Mouse (Mus musculus): Measurements from ENCODE around the gene Ankdd1b. TPM values are rescaled to one million over a fixed set of nuclear protein-coding genes. Genes with fewer than 3 reads are reported as not detected.

Ankdd1b gene
- polyA plus RNA-seq, 1 experiment from 2014 or later: not detected

DNA sequence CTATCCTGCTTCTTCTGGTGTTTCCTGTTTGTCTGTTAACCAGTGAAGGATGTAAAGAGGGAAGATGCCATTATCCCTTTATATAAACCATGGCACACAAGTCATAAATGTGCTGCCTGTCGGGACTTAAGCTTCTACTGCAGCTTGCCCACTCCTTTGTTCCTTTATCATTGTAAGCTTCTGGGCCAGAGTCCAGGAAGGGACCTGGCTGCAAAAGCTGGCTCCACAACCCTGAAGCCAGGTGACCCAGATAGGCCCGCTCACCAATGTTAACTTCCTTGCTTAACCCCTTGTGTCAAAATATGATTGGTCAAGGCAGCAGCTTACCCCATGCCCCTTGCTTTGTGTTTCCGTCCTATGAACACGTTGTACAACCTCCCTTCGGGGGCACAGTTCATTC lies 42.5 kb downstream of the Ankdd1b start:
- Histone ChIP-seq H3K9me3 (no peaks in the 10 kb centered on the region), H3K36me3 (no peaks in the 10 kb centered on the region), H3K27ac (no peak overlapping the region), H3K4me1 (0 out of 2 replicates have a peak, but pooled peaks cover 7% of the 10 kb centered on the region), H3K9ac (no peak overlapping the region), H3K4me3 (no peak overlapping the region), H3K4me2 (replicated peaks) (no peak overlapping the region), H3K27me3 (no peaks in the 10 kb centered on the region)
- WGBS: 77% methylated on average over 5 of the region's 5 CpGs
- no peak for ATAC-seq (ENCODE audit: low FRiP score, low read depth)

DNA sequence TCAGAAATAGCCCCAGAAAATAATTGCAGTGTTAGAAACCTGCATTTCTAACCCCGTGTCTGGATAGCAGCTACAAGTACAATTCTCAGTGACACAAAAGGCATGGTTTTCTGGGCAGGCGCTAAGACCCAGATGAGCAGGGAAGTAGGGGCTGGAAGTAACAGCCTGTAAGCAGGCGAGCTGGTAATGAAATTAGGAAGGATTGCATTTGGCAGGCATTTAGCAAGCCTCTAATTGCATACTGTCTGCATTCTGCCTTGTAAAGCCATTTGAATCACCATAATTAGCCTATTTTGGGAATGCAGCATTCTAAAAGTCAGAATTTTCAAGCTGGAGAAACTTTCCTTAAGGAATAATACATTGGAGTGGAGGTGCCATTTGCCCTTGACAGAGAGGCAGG lies 45.0 kb downstream of the Ankdd1b start:
- Histone ChIP-seq H3K9me3 (no peaks in the 10 kb centered on the region), H3K27ac (no peak overlapping the region), H3K9ac (no peak overlapping the region), H3K36me3 (no peaks in the 10 kb centered on the region), H3K4me2 (replicated peaks) (no peak overlapping the region), H3K4me1 (0 out of 2 replicates have a peak, but pooled peaks cover 3% of the 10 kb centered on the region), H3K27me3 (no peaks in the 10 kb centered on the region), H3K4me3 (no peak overlapping the region)
- no peak for ATAC-seq (ENCODE audit: low FRiP score, low read depth)
- WGBS: 39% methylated on average over 3 of the region's 3 CpGs

DNA sequence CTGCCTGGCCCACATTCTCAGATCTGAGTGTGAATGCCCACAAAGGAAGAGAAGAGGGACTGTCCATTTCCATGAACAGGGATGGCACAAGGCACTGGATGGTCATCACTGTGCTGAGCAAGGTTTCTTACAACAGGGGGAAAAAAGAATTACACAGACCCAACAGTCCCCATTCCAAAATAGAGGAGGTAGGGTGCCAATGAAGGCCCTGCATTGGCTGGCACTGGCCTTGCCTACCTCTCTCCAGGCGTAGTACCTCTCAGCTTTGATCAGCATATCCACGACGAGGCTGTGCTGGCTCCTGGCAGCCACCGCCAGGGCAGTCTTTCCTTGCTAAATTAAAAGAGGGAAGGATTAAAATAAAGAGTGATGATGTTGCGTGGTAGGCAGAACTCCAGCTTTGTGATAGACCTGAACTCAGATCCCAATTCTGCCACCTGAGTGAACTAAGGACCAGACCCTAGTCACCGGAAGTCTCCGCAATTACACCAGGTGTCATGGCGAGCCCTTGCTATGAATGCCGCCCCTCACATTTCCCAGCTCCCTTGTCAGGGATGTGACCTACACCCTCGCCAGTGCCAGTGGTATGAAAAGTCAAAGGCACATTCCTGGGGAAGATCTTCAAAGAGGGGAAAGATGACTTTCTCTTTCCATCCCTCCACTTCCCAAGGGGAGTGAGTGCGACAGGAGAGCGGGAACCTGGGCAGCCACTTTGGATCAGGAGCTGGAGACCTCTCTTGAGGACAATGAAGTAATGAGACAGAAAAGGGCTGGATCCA lies 46.3 kb downstream of the Ankdd1b start:
- Histone ChIP-seq H3K9me3 (no peaks in the 10 kb centered on the region), H3K4me2 (replicated peaks) (no peak overlapping the region), H3K27ac (no peak overlapping the region), H3K4me3 (no peak overlapping the region), H3K36me3 (no peaks in the 10 kb centered on the region), H3K4me1 (0 out of 2 replicates have a peak, but pooled peaks cover 3% of the 10 kb centered on the region), H3K27me3 (no peaks in the 10 kb centered on the region), H3K9ac (no peak overlapping the region)
- ATAC-seq (ENCODE audit: low FRiP score, low read depth): no peak
- 90% methylated on average over 12 of the region's 12 CpGs for WGBS

DNA sequence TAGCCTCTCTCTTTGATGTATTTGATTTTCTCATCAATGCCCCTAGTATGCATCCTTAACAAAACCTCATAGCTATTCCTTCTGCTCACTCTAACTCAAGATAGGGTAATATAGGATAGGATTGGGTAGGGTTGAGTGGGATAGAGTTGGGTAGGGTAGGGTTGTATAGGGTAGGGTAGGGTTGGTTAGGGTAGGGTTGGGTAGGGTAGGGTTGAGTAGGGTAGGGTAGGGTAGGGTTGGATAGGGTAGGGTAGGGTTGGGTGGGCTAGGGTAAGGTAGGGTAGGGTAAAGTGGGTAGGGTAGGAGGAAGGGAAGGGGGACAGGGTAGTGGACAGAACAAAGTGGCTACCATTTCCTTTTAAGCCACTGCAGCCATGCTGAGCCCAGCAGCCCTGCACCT lies 49.8 kb downstream of the Ankdd1b start:
- H3K27me3 ChIP-seq: no peaks in the 10 kb centered on the region
- no peak overlapping the region for H3K9ac ChIP-seq
- no peak overlapping the region for H3K4me3 ChIP-seq
- peaks cover 25% of the 10 kb centered on the region for H3K36me3 ChIP-seq
- no peak overlapping the region for H3K27ac ChIP-seq
- no peak overlapping the region for H3K4me2 ChIP-seq (replicated peaks)
- H3K9me3 ChIP-seq: no peaks in the 10 kb centered on the region
- ATAC-seq (ENCODE audit: low FRiP score, low read depth): no peak
- H3K4me1 ChIP-seq: no peaks in the 10 kb centered on the region

DNA sequence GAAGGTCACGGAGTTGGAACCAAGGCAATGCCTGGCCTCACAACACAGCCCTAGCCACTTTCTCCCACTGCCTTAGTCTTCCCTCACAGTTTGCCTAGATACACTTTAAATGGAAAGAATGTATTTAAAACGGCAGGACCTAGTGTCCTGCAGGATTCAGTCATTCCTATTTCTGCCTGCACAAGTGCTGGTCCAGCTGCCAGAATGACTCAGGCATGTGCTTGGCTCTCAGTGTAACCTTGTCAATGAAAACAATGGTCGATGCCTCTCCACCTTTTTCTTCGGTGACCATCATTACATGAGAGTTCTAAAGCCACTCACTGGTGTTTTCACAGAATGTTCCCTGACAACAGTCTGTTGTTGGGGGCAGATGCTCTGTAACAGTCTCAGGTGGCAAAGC lies 52.5 kb downstream of the Ankdd1b start:
- Histone ChIP-seq H3K4me2 (replicated peaks) (no peak overlapping the region), H3K27me3 (no peaks in the 10 kb centered on the region), H3K27ac (no peak overlapping the region), H3K4me3 (no peak overlapping the region), H3K4me1 (no peaks in the 10 kb centered on the region), H3K9ac (no peak overlapping the region), H3K36me3 (peaks cover 50% of the 10 kb centered on the region), H3K9me3 (no peaks in the 10 kb centered on the region)
- WGBS: 87% methylated on average over 4 of the region's 4 CpGs
- no peak for ATAC-seq (ENCODE audit: low FRiP score, low read depth)

DNA sequence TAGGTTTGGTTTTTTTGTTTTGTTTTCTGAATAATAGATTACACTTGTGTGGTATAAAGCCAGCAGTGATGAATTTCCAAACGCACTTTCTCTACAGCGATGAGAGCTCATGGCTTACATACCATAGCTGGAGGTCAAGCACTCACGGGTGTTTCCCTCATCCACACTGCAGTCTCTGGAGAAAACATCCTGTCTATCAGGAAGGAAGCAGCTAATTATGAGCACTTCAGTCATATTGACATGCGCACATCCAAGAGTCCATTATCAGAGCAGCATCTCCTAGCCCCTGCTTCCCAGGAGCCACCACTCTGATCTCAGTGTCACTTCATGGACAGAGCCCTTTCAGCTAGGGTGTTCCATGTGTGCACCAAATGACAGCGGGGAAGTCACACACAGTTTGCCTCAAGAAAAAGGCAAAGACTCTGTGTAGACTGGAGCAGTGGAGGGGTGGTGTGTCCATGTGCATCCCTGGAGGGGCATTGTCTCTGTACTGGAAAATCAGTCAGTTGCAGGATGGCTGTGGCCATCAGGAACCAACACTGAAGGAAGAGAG lies 53.7 kb downstream of the Ankdd1b start:
- ATAC-seq (ENCODE audit: low FRiP score, low read depth): no peak
- Histone ChIP-seq H3K9ac (no peak overlapping the region), H3K27ac (no peak overlapping the region), H3K4me3 (no peak overlapping the region), H3K9me3 (no peaks in the 10 kb centered on the region), H3K36me3 (peaks cover 53% of the 10 kb centered on the region), H3K4me2 (replicated peaks) (no peak overlapping the region), H3K4me1 (no peaks in the 10 kb centered on the region), H3K27me3 (no peaks in the 10 kb centered on the region)
- 94% methylated on average over 5 of the region's 5 CpGs for WGBS

DNA sequence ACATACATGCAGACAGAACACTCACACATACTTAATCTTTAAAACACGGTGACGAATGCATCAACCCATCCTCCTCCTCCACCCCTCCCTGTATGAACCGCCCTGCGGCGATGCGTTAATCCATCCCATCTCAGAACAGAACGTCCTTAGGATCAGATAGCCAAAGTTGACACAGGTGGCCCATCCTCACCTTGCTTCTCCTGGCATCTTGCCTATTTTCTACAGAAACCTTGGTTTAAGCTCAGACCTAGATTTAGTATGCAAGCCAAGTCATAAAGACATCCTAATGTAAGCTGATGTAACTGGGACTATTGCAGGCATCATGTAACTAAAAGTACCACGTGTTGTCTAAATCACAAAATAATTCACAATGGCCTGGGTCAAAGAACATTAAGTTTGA lies 54.6 kb downstream of the Ankdd1b start:
- H3K27ac ChIP-seq: no peak overlapping the region
- H3K9me3 ChIP-seq: no peaks in the 10 kb centered on the region
- H3K4me1 ChIP-seq: no peaks in the 10 kb centered on the region
- H3K4me2 ChIP-seq (replicated peaks): no peak overlapping the region
- H3K36me3 ChIP-seq: peaks cover 60% of the 10 kb centered on the region
- H3K9ac ChIP-seq: no peak overlapping the region
- 96% methylated on average over 8 of the region's 8 CpGs for whole genome bisulfite sequencing
- no peak for ATAC-seq (ENCODE audit: low FRiP score, low read depth)
- no peaks in the 10 kb centered on the region for H3K27me3 ChIP-seq
- no peak overlapping the region for H3K4me3 ChIP-seq

DNA sequence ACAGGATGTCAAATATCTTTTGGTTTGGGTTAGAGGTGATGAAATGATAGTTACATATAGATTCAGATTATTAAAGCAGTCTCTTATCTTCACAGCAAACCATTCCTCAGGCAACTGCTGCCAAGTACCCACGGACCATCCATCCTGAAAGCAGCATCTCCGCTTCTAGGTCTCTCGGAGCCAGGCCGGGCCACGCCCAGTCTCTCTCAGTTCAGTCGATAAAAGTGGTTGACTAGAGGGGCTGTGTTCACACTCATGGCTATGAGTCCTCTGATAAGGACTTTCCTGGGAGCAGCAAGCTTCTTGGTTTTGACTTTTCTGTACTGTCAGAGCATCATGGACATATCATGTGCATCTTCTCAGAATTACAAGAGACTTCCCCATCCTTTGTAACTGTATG lies 56.6 kb downstream of the Ankdd1b start:
- Histone ChIP-seq H3K27ac (no peak overlapping the region), H3K9ac (no peak overlapping the region), H3K27me3 (no peaks in the 10 kb centered on the region), H3K4me2 (replicated peaks) (no peak overlapping the region), H3K9me3 (no peaks in the 10 kb centered on the region), H3K36me3 (peaks cover 75% of the 10 kb centered on the region), H3K4me1 (no peaks in the 10 kb centered on the region), H3K4me3 (no peak overlapping the region)
- WGBS: 85% methylated on average over 6 of the region's 6 CpGs
- no peak for ATAC-seq (ENCODE audit: low FRiP score, low read depth)

DNA sequence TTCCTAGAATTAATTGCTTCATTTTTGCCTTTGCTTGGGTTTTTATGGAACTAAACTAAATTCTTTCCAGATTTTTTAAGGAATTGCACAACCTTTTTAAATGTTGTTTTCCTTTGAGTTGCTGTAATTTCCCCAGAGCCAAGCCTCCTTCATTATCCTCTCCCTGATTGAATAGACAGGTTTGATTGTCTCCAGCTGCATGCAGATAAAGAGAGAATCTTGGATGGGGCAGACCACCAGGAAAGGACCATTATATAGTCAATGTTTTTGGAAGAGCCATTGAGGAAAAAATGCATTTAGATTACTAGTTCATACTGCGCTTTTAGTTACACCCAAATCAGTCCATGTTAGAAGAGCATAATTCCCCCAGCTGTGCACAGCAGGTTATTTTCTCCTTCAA lies 62.2 kb downstream of the Ankdd1b start:
- H3K4me1 ChIP-seq: 0 out of 2 replicates have a peak, but pooled peaks cover 4% of the 10 kb centered on the region
- no peak overlapping the region for H3K27ac ChIP-seq
- WGBS: 87% methylated on average over 1 of the region's 1 CpGs
- no peak overlapping the region for H3K4me2 ChIP-seq (replicated peaks)
- H3K9ac ChIP-seq: no peak overlapping the region
- H3K36me3 ChIP-seq: peaks cover 64% of the 10 kb centered on the region
- ATAC-seq (ENCODE audit: low FRiP score, low read depth): no peak
- no peaks in the 10 kb centered on the region for H3K9me3 ChIP-seq
- no peaks in the 10 kb centered on the region for H3K27me3 ChIP-seq
- no peak overlapping the region for H3K4me3 ChIP-seq

DNA sequence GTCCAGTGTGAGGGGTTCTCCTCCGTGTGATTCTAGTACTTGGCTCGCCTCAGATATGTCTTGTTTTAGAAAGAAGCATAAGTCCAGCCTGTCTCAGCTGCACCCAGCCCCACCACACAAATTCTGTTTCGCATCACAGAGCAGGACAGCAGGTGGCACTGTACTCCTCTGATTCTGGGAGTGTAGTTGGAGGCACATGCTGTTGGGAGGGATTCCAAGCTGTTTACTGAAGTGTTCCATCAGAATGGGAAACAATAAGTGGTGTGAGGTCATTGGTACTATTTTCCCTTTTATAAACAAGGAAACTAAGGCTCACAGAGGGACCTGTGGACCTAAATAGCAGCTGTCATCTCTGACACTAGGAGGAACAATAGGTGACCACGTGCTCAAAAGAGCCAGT lies 64.0 kb downstream of the Ankdd1b start:
- ATAC-seq (ENCODE audit: low FRiP score, low read depth): peak; percentile 54; the same call in 1 of the 2 replicates

DNA sequence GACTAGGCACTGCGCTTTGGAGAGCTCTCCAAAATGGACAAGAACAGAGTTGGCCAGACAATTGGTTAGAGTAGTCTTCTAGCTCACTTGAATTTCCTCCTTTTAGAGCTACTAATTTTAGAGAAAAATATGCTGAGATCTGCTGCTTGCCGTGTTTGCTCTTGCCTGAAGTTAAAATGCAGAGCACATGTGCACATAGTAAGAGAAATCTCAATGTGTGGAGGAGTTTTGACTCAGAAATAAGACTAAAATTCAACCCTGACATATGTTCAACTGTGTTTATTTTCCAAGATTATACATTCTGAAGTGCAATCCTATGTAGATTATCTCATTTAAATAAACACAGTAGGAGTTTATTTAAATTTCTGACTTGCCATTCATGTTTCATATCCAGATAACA lies 65.5 kb downstream of the Ankdd1b start:
- Histone ChIP-seq H3K36me3 (peaks cover 67% of the 10 kb centered on the region), H3K9me3 (no peaks in the 10 kb centered on the region), H3K27ac (no peak overlapping the region), H3K27me3 (no peaks in the 10 kb centered on the region), H3K4me3 (no peak overlapping the region), H3K4me2 (replicated peaks) (no peak overlapping the region), H3K4me1 (0 out of 2 replicates have a peak, but pooled peaks cover 4% of the 10 kb centered on the region), H3K9ac (no peak overlapping the region)
- ATAC-seq (ENCODE audit: low FRiP score, low read depth): no peak
- WGBS: 95% methylated on average over 2 of the region's 2 CpGs

More for the DNA sequence above, 64.0 kb downstream of the Ankdd1b start:
- WGBS: 86% methylated on average over 4 of the region's 4 CpGs
- Histone ChIP-seq H3K4me3 (no peak overlapping the region), H3K9me3 (no peaks in the 10 kb centered on the region), H3K36me3 (peaks cover 69% of the 10 kb centered on the region), H3K27ac (no peak overlapping the region), H3K27me3 (no peaks in the 10 kb centered on the region), H3K9ac (no peak overlapping the region), H3K4me1 (0 out of 2 replicates have a peak, but pooled peaks cover 4% of the 10 kb centered on the region), H3K4me2 (replicated peaks) (no peak overlapping the region)

DNA sequence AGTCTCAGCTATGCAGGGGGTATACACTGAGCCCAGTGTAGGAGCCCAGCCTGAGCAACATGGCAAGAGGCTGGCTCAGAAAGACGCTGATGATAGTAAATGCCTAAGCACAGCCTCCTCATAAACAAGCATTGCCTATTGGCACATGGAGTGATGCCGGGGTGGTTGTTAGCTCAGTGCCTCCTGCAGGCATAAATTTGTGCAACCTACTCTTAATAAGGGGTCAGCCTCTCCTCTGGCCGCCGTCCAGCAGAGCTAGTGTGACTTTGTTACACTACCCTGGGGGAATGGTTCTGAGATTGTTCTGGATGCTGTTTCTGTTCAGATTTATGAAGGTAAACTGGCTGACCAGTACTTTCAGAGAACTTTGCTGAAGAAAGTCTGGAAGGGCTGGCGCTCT lies 69.7 kb downstream of the Ankdd1b start:
- no peak overlapping the region for H3K4me3 ChIP-seq
- H3K4me2 ChIP-seq (replicated peaks): no peak overlapping the region
- H3K27ac ChIP-seq: no peak overlapping the region
- H3K9me3 ChIP-seq: no peaks in the 10 kb centered on the region
- no peaks in the 10 kb centered on the region for H3K27me3 ChIP-seq
- 86% methylated on average over 5 of the region's 5 CpGs for WGBS
- H3K36me3 ChIP-seq: peaks cover 85% of the 10 kb centered on the region
- ATAC-seq (ENCODE audit: low FRiP score, low read depth): no peak
- no peaks in the 10 kb centered on the region for H3K4me1 ChIP-seq
- H3K9ac ChIP-seq: no peak overlapping the region

DNA sequence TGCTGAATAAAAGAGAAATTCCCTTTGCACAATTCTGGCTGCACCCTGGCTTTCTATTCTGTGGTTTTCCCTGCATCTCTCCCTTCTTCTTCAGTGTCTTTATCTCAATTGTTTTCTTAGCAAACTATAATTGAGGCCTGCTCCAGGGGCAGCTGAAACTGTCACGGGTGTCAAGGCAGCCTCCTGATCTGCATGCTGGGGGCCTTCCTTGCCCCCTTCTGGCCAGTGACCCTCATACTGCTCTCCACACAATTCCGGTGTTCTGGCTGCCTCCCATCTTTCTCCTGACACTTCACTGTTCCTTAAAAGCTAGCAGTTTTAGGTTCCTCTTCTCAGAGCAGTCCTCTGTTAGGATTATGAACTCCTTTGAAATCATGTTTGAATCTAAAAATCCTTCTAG lies 81.7 kb downstream of the Ankdd1b start:
- peak overlapping the region; percentile 76 for H3K4me3 ChIP-seq
- no peaks in the 10 kb centered on the region for H3K9me3 ChIP-seq
- no peak overlapping the region for H3K27ac ChIP-seq
- peaks cover 39% of the 10 kb centered on the region for H3K36me3 ChIP-seq
- H3K9ac ChIP-seq: peak overlapping the region; percentile 80
- H3K4me2 ChIP-seq (replicated peaks): peak overlapping the region; percentile 75
- no peak for ATAC-seq (ENCODE audit: low FRiP score, low read depth)
- 20% methylated on average over 2 of the region's 2 CpGs for WGBS
- no peaks in the 10 kb centered on the region for H3K27me3 ChIP-seq
- H3K4me1 ChIP-seq: peaks cover 12% of the 10 kb centered on the region

Measured in limb, embryonic 13.5 days (tissue).